Mouse (Mus musculus) bone marrow, adult 2 months (tissue): Measurements from ENCODE around the gene Tcte2.

Source experiments
- CTCF ChIP-seq: fragments of 200-500 bp; IDR thresholded peaks from 2 replicates; pipeline ENCODE4 v1.5.1; 2011; ENCODE audit warnings: low read length, control low read depth; ENCODE audit not compliant: control insufficient read depth, insufficient read depth
- POLR2A ChIP-seq: fragments of 200-500 bp; IDR thresholded peaks from 2 replicates; pipeline ENCODE4 v1.6.1; 2011; ENCODE audit warnings: low read depth, mild to moderate bottlenecking, control low read depth, low read length, borderline replicate concordance; ENCODE audit not compliant: control insufficient read depth

DNA sequence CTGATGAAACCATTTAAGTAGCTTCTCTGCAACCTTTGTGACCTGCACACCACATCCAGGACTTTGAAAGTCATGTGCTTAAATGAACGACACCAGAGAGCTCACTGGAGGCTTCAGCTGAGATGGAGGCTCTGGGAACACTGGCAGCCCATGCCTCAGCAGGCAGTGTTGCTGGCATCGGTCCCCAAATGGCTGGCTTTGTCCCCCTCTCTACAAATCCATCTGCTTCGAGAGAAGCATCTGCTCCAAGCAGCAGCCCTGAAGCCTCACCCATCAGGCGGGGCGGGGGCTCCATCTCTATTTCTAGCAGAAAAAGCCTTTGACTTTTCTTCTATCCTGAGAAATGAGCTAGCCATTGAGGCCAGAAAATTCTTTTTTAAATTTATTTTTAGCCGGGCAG, 80.5 kb downstream of the Tcte2 start:
- no peak for TF ChIP-seq CTCF
- TF ChIP-seq POLR2A: no peak
